Mouse (Mus musculus): ENCODE measurements around the gene Kdelr2. TPM values are rescaled to one million over a fixed set of nuclear protein-coding genes. Genes with fewer than 3 reads are reported as not detected.

The Kdelr2 gene
- polyA plus RNA-seq, 1 experiment from 2014 or later = 254 TPM

Other genes with a start within 250 kb of the Kdelr2 start
- gene Rbak, start 223.1 kb upstream of the Kdelr2 start, polyA plus RNA-seq (2014; fragmentation: Nextera tagmentation; extraction: Ambion mirVana) = 9.1 and 9.6 TPM in 2 replicates
- gene Spdye4b, start 222.8 kb upstream of the Kdelr2 start, polyA plus RNA-seq (2014; fragmentation: Nextera tagmentation; extraction: Ambion mirVana) = not detected in 2 replicates
- gene Spdye4a, start 176.9 kb upstream of the Kdelr2 start, polyA plus RNA-seq (2014; fragmentation: Nextera tagmentation; extraction: Ambion mirVana) = not detected in 2 replicates
- gene Zfp12, start 168.7 kb upstream of the Kdelr2 start, polyA plus RNA-seq (2014; fragmentation: Nextera tagmentation; extraction: Ambion mirVana) = 9.4 and 9.7 TPM in 2 replicates
- 1.1 and 1.6 TPM in 2 replicates for gene Zfp316, start 133.8 kb upstream of the Kdelr2 start, polyA plus RNA-seq (2014; fragmentation: Nextera tagmentation; extraction: Ambion mirVana)
- gene Zfp853, start 110.2 kb upstream of the Kdelr2 start, polyA plus RNA-seq (2014; fragmentation: Nextera tagmentation; extraction: Ambion mirVana) = 0.07 TPM in 1 of 2 replicates, not detected in the other
- 17.7 and 18.4 TPM in 2 replicates for gene E130309D02Rik, start 88.5 kb upstream of the Kdelr2 start, polyA plus RNA-seq (2014; fragmentation: Nextera tagmentation; extraction: Ambion mirVana)
- 58.7 and 60.1 TPM in 2 replicates for gene Zdhhc4, start 74.6 kb upstream of the Kdelr2 start, polyA plus RNA-seq (2014; fragmentation: Nextera tagmentation; extraction: Ambion mirVana)
- 0.09 and 0.18 TPM in 2 replicates for gene Grid2ip, start 46.5 kb upstream of the Kdelr2 start, polyA plus RNA-seq (2014; fragmentation: Nextera tagmentation; extraction: Ambion mirVana)
- gene Daglb, start 60.7 kb downstream of the Kdelr2 start, polyA plus RNA-seq (2014; fragmentation: Nextera tagmentation; extraction: Ambion mirVana) = 10.8 TPM in 2 replicates
- gene Rac1, start 124.2 kb downstream of the Kdelr2 start, polyA plus RNA-seq (2014; fragmentation: Nextera tagmentation; extraction: Ambion mirVana) = 407 and 410 TPM in 2 replicates
- gene Cyth3, start 218.6 kb downstream of the Kdelr2 start, polyA plus RNA-seq (2014; fragmentation: Nextera tagmentation; extraction: Ambion mirVana) = 49.2 and 56.2 TPM in 2 replicates

Data from heart, embryonic 14.5 days (tissue).